Mouse (Mus musculus): Measurements from ENCODE around the gene Mob1b. TPM values are rescaled to one million over a fixed set of nuclear protein-coding genes. Genes with fewer than 3 reads are reported as not detected.

The Mob1b gene
- polyA plus RNA-seq, 1 experiment from 2014 or later, result 13.4 TPM

- no peak overlapping the region for H3K27ac ChIP-seq (replicated peaks)
- H3K27me3 ChIP-seq, result no peaks in the 10 kb centered on the region
- H3K4me1 ChIP-seq, result peaks cover 21% of the 10 kb centered on the region
- no peak for ATAC-seq (replicated peaks)
- H3K9me3 ChIP-seq, result no peaks in the 10 kb centered on the region
- no peaks in the 10 kb centered on the region for H3K36me3 ChIP-seq
- 89% methylated on average over 5 of the region's 5 CpGs for WGBS
- no peak overlapping the region for H3K9ac ChIP-seq (replicated peaks)
- no peak overlapping the region for H3K4me3 ChIP-seq
- no peak overlapping the region for H3K4me2 ChIP-seq (replicated peaks)
Observed at GRCm38 (mm10) chr5:88762611-88763010, 42.0 kb downstream of the Mob1b start.

GRCm38 (mm10) chr5:88764430-88764986 lies 43.9 kb downstream of the Mob1b start:
- Histone ChIP-seq H3K36me3 (peaks cover 2% of the 10 kb centered on the region), H3K27ac (replicated peaks) (peak overlapping the region; percentile 95), H3K4me3 (peak overlapping the region; percentile 86), H3K27me3 (no peaks in the 10 kb centered on the region), H3K4me2 (replicated peaks) (peak overlapping the region; percentile 46), H3K9ac (replicated peaks) (peak overlapping the region; percentile 93), H3K9me3 (no peaks in the 10 kb centered on the region), H3K4me1 (peaks cover 21% of the 10 kb centered on the region)
- WGBS, result 1% methylated on average over 23 of the region's 23 CpGs
- peak; percentile 68 for ATAC-seq (replicated peaks)

- under 1% methylated on average over 47 of the region's 51 CpGs for WGBS
Observed at GRCm38 (mm10) chr5:88764987-88765481, 44.4 kb downstream of the Mob1b start, which contains the start of gene Dck. Gene Dck (plus strand): TSS chr5:88764996.

GRCm38 (mm10) chr5:88765587-88765986 lies 44.9 kb downstream of the Mob1b start:
- 6% methylated on average over 6 of the region's 6 CpGs for WGBS

More at GRCm38 (mm10) chr5:88764987-88765481, 44.4 kb downstream of the Mob1b start, which contains the start of gene Dck:
- H3K4me2 ChIP-seq (replicated peaks), result peak within 1 kb of the TSS; percentile 46
- peak; percentile 99 for ATAC-seq (replicated peaks)
- peaks cover 5% of the 10 kb centered on the region for H3K36me3 ChIP-seq
- peak within 1 kb of the TSS; percentile 93 for H3K9ac ChIP-seq (replicated peaks)
- peaks cover 21% of the 10 kb centered on the region for H3K4me1 ChIP-seq
- H3K27me3 ChIP-seq, result no peaks in the 10 kb centered on the region
- H3K4me3 ChIP-seq, result peak within 1 kb of the TSS; percentile 86
- peak within 1 kb of the TSS; percentile 95 for H3K27ac ChIP-seq (replicated peaks)
- H3K9me3 ChIP-seq, result no peaks in the 10 kb centered on the region

GRCm38 (mm10) chr5:88766121-88766520 lies 45.5 kb downstream of the Mob1b start:
- WGBS, result 34% methylated on average over 6 of the region's 6 CpGs
- no peaks in the 10 kb centered on the region for H3K9me3 ChIP-seq
- H3K36me3 ChIP-seq, result peaks cover 11% of the 10 kb centered on the region
- H3K4me1 ChIP-seq, result peaks cover 21% of the 10 kb centered on the region
- H3K27me3 ChIP-seq, result no peaks in the 10 kb centered on the region
- peak overlapping the region; percentile 86 for H3K4me3 ChIP-seq
- H3K27ac ChIP-seq (replicated peaks), result peak overlapping the region; percentile 95; the same call in 1 of the 2 replicates
- no peak for ATAC-seq (replicated peaks)
- peak overlapping the region; percentile 24; the same call in 1 of the 2 replicates for H3K9ac ChIP-seq (replicated peaks)
- H3K4me2 ChIP-seq (replicated peaks), result peak overlapping the region; percentile 46

More at GRCm38 (mm10) chr5:88765587-88765986, 44.9 kb downstream of the Mob1b start:
- H3K27me3 ChIP-seq, result no peaks in the 10 kb centered on the region
- H3K4me2 ChIP-seq (replicated peaks), result peak overlapping the region; percentile 46
- H3K4me1 ChIP-seq, result peaks cover 21% of the 10 kb centered on the region
- ATAC-seq (replicated peaks), result peak; percentile 1
- H3K27ac ChIP-seq (replicated peaks), result peak overlapping the region; percentile 95
- peak overlapping the region; percentile 86 for H3K4me3 ChIP-seq
- peaks cover 9% of the 10 kb centered on the region for H3K36me3 ChIP-seq
- H3K9me3 ChIP-seq, result no peaks in the 10 kb centered on the region
- H3K9ac ChIP-seq (replicated peaks), result peak overlapping the region; percentile 93

GRCm38 (mm10) chr5:88766863-88767262 lies 46.2 kb downstream of the Mob1b start:
- Histone ChIP-seq H3K27ac (replicated peaks) (no peak overlapping the region), H3K36me3 (peaks cover 17% of the 10 kb centered on the region), H3K9ac (replicated peaks) (no peak overlapping the region), H3K4me1 (peaks cover 21% of the 10 kb centered on the region), H3K4me2 (replicated peaks) (peak overlapping the region; percentile 46), H3K27me3 (no peaks in the 10 kb centered on the region), H3K4me3 (peak overlapping the region; percentile 86; the same call in 1 of the 2 replicates), H3K9me3 (no peaks in the 10 kb centered on the region)
- no peak for ATAC-seq (replicated peaks)
- WGBS, result 92% methylated on average over 5 of the region's 5 CpGs

GRCm38 (mm10) chr5:88768201-88768600 lies 47.5 kb downstream of the Mob1b start:
- H3K36me3 ChIP-seq, result peaks cover 29% of the 10 kb centered on the region
- peaks cover 21% of the 10 kb centered on the region for H3K4me1 ChIP-seq
- H3K27me3 ChIP-seq, result no peaks in the 10 kb centered on the region
- no peak overlapping the region for H3K4me2 ChIP-seq (replicated peaks)
- no peak overlapping the region for H3K27ac ChIP-seq (replicated peaks)
- H3K4me3 ChIP-seq, result no peak overlapping the region
- no peak for ATAC-seq (replicated peaks)
- WGBS, result 94% methylated on average over 6 of the region's 6 CpGs
- H3K9ac ChIP-seq (replicated peaks), result no peak overlapping the region
- no peaks in the 10 kb centered on the region for H3K9me3 ChIP-seq

- no peaks in the 10 kb centered on the region for H3K27me3 ChIP-seq
- no peak overlapping the region for H3K9ac ChIP-seq (replicated peaks)
- H3K27ac ChIP-seq (replicated peaks), result no peak overlapping the region
- H3K36me3 ChIP-seq, result peaks cover 48% of the 10 kb centered on the region
- no peak for ATAC-seq (replicated peaks)
- no peak overlapping the region for H3K4me2 ChIP-seq (replicated peaks)
- WGBS, result 86% methylated on average over 7 of the region's 7 CpGs
- H3K4me1 ChIP-seq, result no peaks in the 10 kb centered on the region
- no peak overlapping the region for H3K4me3 ChIP-seq
- H3K9me3 ChIP-seq, result no peaks in the 10 kb centered on the region
Observed at GRCm38 (mm10) chr5:88782072-88782765, 61.6 kb downstream of the Mob1b start.

GRCm38 (mm10) chr5:88785059-88785458 lies 64.4 kb downstream of the Mob1b start:
- Histone ChIP-seq H3K4me1 (no peaks in the 10 kb centered on the region), H3K9me3 (no peaks in the 10 kb centered on the region), H3K9ac (replicated peaks) (no peak overlapping the region), H3K27me3 (no peaks in the 10 kb centered on the region), H3K36me3 (peaks cover 36% of the 10 kb centered on the region), H3K4me3 (no peak overlapping the region), H3K27ac (replicated peaks) (no peak overlapping the region), H3K4me2 (replicated peaks) (no peak overlapping the region)
- 92% methylated on average over 1 of the region's 1 CpGs for WGBS
- ATAC-seq (replicated peaks), result no peak

- no peak for ATAC-seq (replicated peaks)
- H3K27ac ChIP-seq (replicated peaks), result no peak overlapping the region
- no peak overlapping the region for H3K4me2 ChIP-seq (replicated peaks)
- no peaks in the 10 kb centered on the region for H3K9me3 ChIP-seq
- H3K27me3 ChIP-seq, result no peaks in the 10 kb centered on the region
- 50% methylated on average over 9 of the region's 9 CpGs for WGBS
- no peaks in the 10 kb centered on the region for H3K36me3 ChIP-seq
- peaks cover 7% of the 10 kb centered on the region; the same call in 1 of the 2 replicates for H3K4me1 ChIP-seq
- H3K4me3 ChIP-seq, result no peak overlapping the region
- H3K9ac ChIP-seq (replicated peaks), result no peak overlapping the region
Observed at GRCm38 (mm10) chr5:88790675-88791074, 70.0 kb downstream of the Mob1b start.

GRCm38 (mm10) chr5:88791256-88792245 lies 70.9 kb downstream of the Mob1b start:
- no peak overlapping the region for H3K4me3 ChIP-seq
- H3K9me3 ChIP-seq, result no peaks in the 10 kb centered on the region
- no peak overlapping the region for H3K9ac ChIP-seq (replicated peaks)
- no peak overlapping the region for H3K4me2 ChIP-seq (replicated peaks)
- 37% methylated on average over 10 of the region's 10 CpGs for WGBS
- peak; percentile 63 for ATAC-seq (replicated peaks)
- no peaks in the 10 kb centered on the region for H3K27me3 ChIP-seq
- H3K36me3 ChIP-seq, result no peaks in the 10 kb centered on the region
- no peak overlapping the region for H3K27ac ChIP-seq (replicated peaks)
- H3K4me1 ChIP-seq, result peaks cover 7% of the 10 kb centered on the region; the same call in 1 of the 2 replicates
